In genomic region chr1:83727215-83727614, GRCm38 (mm10) we compare ENCODE assay signal across 9 mouse cellular contexts.
DNase-seq lines count a peak whose midpoint lies in the region; ATAC-seq lines count a peak whose summit lies in the region.
"Had no signal": no experiment of that assay in that cellular context is flagged by ENCODE, and none has a peak within 500 bp of the region (broad histone marks: within the 10 kb centered on the region; RNA-seq: fewer than 3 reads in every experiment).

No protein-coding gene starts in this region.

- DNase-seq in CD4-positive, CD25-positive, alpha-beta regulatory T cell, adult 2 months (ENCODE audit: low read depth, low spot score), result peak; percentile 41
- peak; percentile 10 for DNase-seq in ovary, postnatal 14 days (ENCODE audit: low spot score)
- no peak for DNase-seq in ovary, postnatal 36 days (ENCODE audit: low spot score)
- DNase-seq in embryo, embryonic 11.5 days (ENCODE audit: low read depth, low spot score), result peak; percentile 65
- peak; percentile 86 for DNase-seq in hindlimb bud, embryonic 11.5 days (ENCODE audit: extremely low spot score, low read depth, low spot score)
- peak; percentile 89 for DNase-seq in midbrain, embryonic 14.5 days
- no peak for DNase-seq in B cell, adult 2 months

- H3K4me3 ChIP-seq in midbrain, embryonic 14.5 days (replicated peaks; ENCODE audit: low read depth, low read length), result no peak overlapping the region
- H3K4me3 ChIP-seq: heart, embryonic 15.5 days had no signal

- no peaks in the 10 kb centered on the region for H3K36me3 ChIP-seq in midbrain, embryonic 14.5 days (ENCODE audit: control insufficient read depth, insufficient read depth, low read length)
- H3K36me3 ChIP-seq: heart, embryonic 15.5 days had no signal

- no peaks in the 10 kb centered on the region for H3K9me3 ChIP-seq in midbrain, embryonic 14.5 days (ENCODE audit: control insufficient read depth, low read length)
- H3K9me3 ChIP-seq: heart, embryonic 15.5 days had no signal

- WGBS in midbrain, embryonic 14.5 days, result 89% methylated on average over 4 of the region's 4 CpGs

- H3K27me3 ChIP-seq in midbrain, embryonic 14.5 days (ENCODE audit: control insufficient read depth, insufficient read depth, low read length), result no peaks in the 10 kb centered on the region
- H3K27me3 ChIP-seq: heart, embryonic 15.5 days had no signal

- no peak overlapping the region for H3K27ac ChIP-seq in midbrain, embryonic 14.5 days (replicated peaks; ENCODE audit: low read depth, low read length)
- H3K27ac ChIP-seq: heart, embryonic 15.5 days had no signal

- no peak overlapping the region for H3K9ac ChIP-seq in midbrain, embryonic 14.5 days (replicated peaks; ENCODE audit: low read length)
- H3K9ac ChIP-seq: heart, embryonic 15.5 days had no signal

- no peak for ATAC-seq in CD4-positive, CD25-positive, alpha-beta regulatory T cell, adult 4 months
- no peak; the same call in 1 of the 2 replicates for ATAC-seq in midbrain, embryonic 14.5 days (ENCODE audit: low FRiP score, low TSS enrichment)

- no peak overlapping the region for H3K4me2 ChIP-seq in midbrain, embryonic 14.5 days (ENCODE audit: low read length)
- H3K4me2 ChIP-seq: heart, embryonic 15.5 days had no signal

- H3K4me1 ChIP-seq in midbrain, embryonic 14.5 days (ENCODE audit: control insufficient read depth, insufficient read depth, low read length), result 0 out of 2 replicates have a peak, but pooled peaks cover 4% of the 10 kb centered on the region
- H3K4me1 ChIP-seq: heart, embryonic 15.5 days had no signal

Comparison
In these comparisons a context has a peak if more than half of its experiments do, and no peak if none do; other contexts are left out.
1. DNase-seq: peak in CD4-positive, CD25-positive, alpha-beta regulatory T cell, adult 2 months (single experiment), ovary, postnatal 14 days (single experiment), embryo, embryonic 11.5 days (single experiment), hindlimb bud, embryonic 11.5 days (single experiment) and midbrain, embryonic 14.5 days (single experiment); none in ovary, postnatal 36 days (single experiment) and B cell, adult 2 months (0 of 2).